Mouse (Mus musculus): ENCODE results near the gene Tcea3. TPM values are rescaled to one million over a fixed set of nuclear protein-coding genes. Genes with fewer than 3 reads are reported as not detected.

The Tcea3 gene
- polyA plus RNA-seq, 1 experiment from 2014 or later, result 9.0 TPM

- peak within 1 kb of the TSS; percentile 99 for H3K27ac ChIP-seq
- H3K36me3 ChIP-seq, result no peaks in the 10 kb centered on the region
- H3K27me3 ChIP-seq, result no peaks in the 10 kb centered on the region
- WGBS, result under 1% methylated on average over 62 of the region's 65 CpGs
- peak within 1 kb of the TSS; percentile 100 for H3K9ac ChIP-seq
- H3K4me3 ChIP-seq, result peak within 1 kb of the TSS; percentile 99
- H3K4me2 ChIP-seq (replicated peaks), result peak within 1 kb of the TSS; percentile 74
- peaks cover 36% of the 10 kb centered on the region for H3K4me1 ChIP-seq
- peak; percentile 99 for ATAC-seq (ENCODE audit: low FRiP score, low read depth)
- H3K9me3 ChIP-seq, result no peaks in the 10 kb centered on the region
Observed at GRCm38 (mm10) chr4:136310229-136311041, 62.9 kb downstream of the Tcea3 start, which contains the start of gene Hnrnpr. TSS of gene Hnrnpr (plus strand) at chr4:136310942.

- WGBS, result under 1% methylated on average over 76 of the region's 81 CpGs
- H3K27ac ChIP-seq, result peak overlapping the region; percentile 99
- H3K27me3 ChIP-seq, result no peaks in the 10 kb centered on the region
- peaks cover 36% of the 10 kb centered on the region for H3K4me1 ChIP-seq
- peak overlapping the region; percentile 68 for H3K4me2 ChIP-seq (replicated peaks)
- peak overlapping the region; percentile 99 for H3K4me3 ChIP-seq
- H3K36me3 ChIP-seq, result peaks cover 1% of the 10 kb centered on the region; the same call in 1 of the 2 replicates
- peak; percentile 46 for ATAC-seq (ENCODE audit: low FRiP score, low read depth)
- H3K9ac ChIP-seq, result peak overlapping the region; percentile 100
- no peaks in the 10 kb centered on the region for H3K9me3 ChIP-seq
Observed at GRCm38 (mm10) chr4:136311042-136311999, 63.8 kb downstream of the Tcea3 start.

- H3K4me3 ChIP-seq, result peak overlapping the region; percentile 99
- H3K4me2 ChIP-seq (replicated peaks), result peak overlapping the region; percentile 68
- peaks cover 36% of the 10 kb centered on the region for H3K4me1 ChIP-seq
- no peaks in the 10 kb centered on the region for H3K27me3 ChIP-seq
- WGBS, result 9% methylated on average over 4 of the region's 4 CpGs
- H3K27ac ChIP-seq, result no peak overlapping the region
- H3K36me3 ChIP-seq, result peaks cover 11% of the 10 kb centered on the region
- ATAC-seq (ENCODE audit: low FRiP score, low read depth), result no peak
- H3K9ac ChIP-seq, result peak overlapping the region; percentile 100
- no peaks in the 10 kb centered on the region for H3K9me3 ChIP-seq
Observed at GRCm38 (mm10) chr4:136312616-136313015, 65.1 kb downstream of the Tcea3 start.

GRCm38 (mm10) chr4:136317667-136318066 lies 70.1 kb downstream of the Tcea3 start:
- Histone ChIP-seq H3K4me2 (replicated peaks) (no peak overlapping the region), H3K9ac (no peak overlapping the region), H3K36me3 (peaks cover 56% of the 10 kb centered on the region), H3K27me3 (no peaks in the 10 kb centered on the region), H3K27ac (no peak overlapping the region), H3K4me3 (no peak overlapping the region), H3K4me1 (peaks cover 23% of the 10 kb centered on the region), H3K9me3 (no peaks in the 10 kb centered on the region)
- ATAC-seq (ENCODE audit: low FRiP score, low read depth), result no peak
- 93% methylated on average over 4 of the region's 4 CpGs for WGBS

GRCm38 (mm10) chr4:136320016-136320415 lies 72.5 kb downstream of the Tcea3 start:
- peaks cover 2% of the 10 kb centered on the region for H3K4me1 ChIP-seq
- no peaks in the 10 kb centered on the region for H3K27me3 ChIP-seq
- no peak overlapping the region for H3K9ac ChIP-seq
- no peaks in the 10 kb centered on the region for H3K9me3 ChIP-seq
- no peak overlapping the region for H3K4me2 ChIP-seq (replicated peaks)
- H3K36me3 ChIP-seq, result peaks cover 68% of the 10 kb centered on the region
- no peak for ATAC-seq (ENCODE audit: low FRiP score, low read depth)
- 93% methylated on average over 4 of the region's 4 CpGs for whole genome bisulfite sequencing
- no peak overlapping the region for H3K27ac ChIP-seq
- no peak overlapping the region for H3K4me3 ChIP-seq

GRCm38 (mm10) chr4:136324226-136324625 lies 76.7 kb downstream of the Tcea3 start:
- WGBS, result 52% methylated on average over 2 of the region's 2 CpGs
- no peaks in the 10 kb centered on the region for H3K27me3 ChIP-seq
- ATAC-seq (ENCODE audit: low FRiP score, low read depth), result no peak
- H3K9ac ChIP-seq, result no peak overlapping the region
- H3K27ac ChIP-seq, result no peak overlapping the region
- no peak overlapping the region for H3K4me3 ChIP-seq
- peaks cover 72% of the 10 kb centered on the region for H3K36me3 ChIP-seq
- H3K4me1 ChIP-seq, result no peaks in the 10 kb centered on the region
- H3K9me3 ChIP-seq, result no peaks in the 10 kb centered on the region
- H3K4me2 ChIP-seq (replicated peaks), result no peak overlapping the region

Other genes starting within 250 kb of the Tcea3 start
- 41.1 and 45.1 TPM in 2 replicates for gene Eloa, start 226.0 kb upstream of the Tcea3 start, polyA plus RNA-seq (2015; fragmentation: Nextera tagmentation; extraction: Ambion mirVana)
- gene Rpl11, start 194.3 kb upstream of the Tcea3 start, polyA plus RNA-seq (2015; fragmentation: Nextera tagmentation; extraction: Ambion mirVana), result 481 and 500 TPM in 2 replicates
- 736 and 770 TPM in 2 replicates for gene Id3, start 104.2 kb upstream of the Tcea3 start, polyA plus RNA-seq (2015; fragmentation: Nextera tagmentation; extraction: Ambion mirVana)
- 7.9 and 8.7 TPM in 2 replicates for gene E2f2, start 75.3 kb upstream of the Tcea3 start, polyA plus RNA-seq (2015; fragmentation: Nextera tagmentation; extraction: Ambion mirVana)
- 15.1 and 16.4 TPM in 2 replicates for gene Asap3, start 41.4 kb upstream of the Tcea3 start, polyA plus RNA-seq (2015; fragmentation: Nextera tagmentation; extraction: Ambion mirVana)
- 24.3 and 28.4 TPM in 2 replicates for gene Zfp46, start 37.0 kb downstream of the Tcea3 start, polyA plus RNA-seq (2015; fragmentation: Nextera tagmentation; extraction: Ambion mirVana)
- 262 and 263 TPM in 2 replicates for gene Hnrnpr, start 63.2 kb downstream of the Tcea3 start, polyA plus RNA-seq (2015; fragmentation: Nextera tagmentation; extraction: Ambion mirVana)
- gene Htr1d, start 175.8 kb downstream of the Tcea3 start, polyA plus RNA-seq (2015; fragmentation: Nextera tagmentation; extraction: Ambion mirVana), result 0.55 and 0.89 TPM in 2 replicates
- 0.10 and 0.29 TPM in 2 replicates for gene 6030445D17Rik, start 214.5 kb downstream of the Tcea3 start, polyA plus RNA-seq (2015; fragmentation: Nextera tagmentation; extraction: Ambion mirVana)
- 155 TPM in 2 replicates for gene Luzp1, start 222.0 kb downstream of the Tcea3 start, polyA plus RNA-seq (2015; fragmentation: Nextera tagmentation; extraction: Ambion mirVana)

Measured in limb, embryonic 13.5 days (tissue).